Mouse (Mus musculus) limb, embryonic 10.5 days (tissue): ENCODE measurements at regions not wholly inside any gene's neighbourhood (a gene's known extent, or its start where the extent isn't known, plus 50 kb on each side); places are given as distances from the start of the nearest gene placed in this dataset.

ENCODE experiments used
- DNase-seq: peaks from one replicate; pipeline ENCODE4 v3.0.0-alpha.2; 2017; ENCODE audit warnings: low spot score
- H3K27ac ChIP-seq: fragments of 300-500 bp; sonication (generic); 2 replicates; pipeline ENCODE4 v1.5.1; 2016; ENCODE audit warnings: mild to moderate bottlenecking
- H3K27me3 ChIP-seq: fragments of 300-500 bp; sonication (generic); 2 replicates; pipeline ENCODE4 v1.6.1; 2016; ENCODE audit warnings: low read depth, mild to moderate bottlenecking; ENCODE audit not compliant: poor library complexity, severe bottlenecking
- H3K36me3 ChIP-seq: fragments of 300-500 bp; sonication (generic); 2 replicates; pipeline ENCODE4 v1.6.1; 2016; ENCODE audit warnings: mild to moderate bottlenecking, moderate library complexity
- H3K4me1 ChIP-seq: fragments of 300-500 bp; sonication (generic); 2 replicates; pipeline ENCODE4 v1.6.1; 2016
- H3K4me3 ChIP-seq: fragments of 300-500 bp; sonication (generic); 2 replicates; pipeline ENCODE4 v1.5.1; 2016; ENCODE audit warnings: mild to moderate bottlenecking, moderate library complexity
- H3K9me3 ChIP-seq: fragments of 300-500 bp; sonication (generic); replicated peaks from 2 replicates; pipeline ENCODE4 v1.6.1; 2016; ENCODE audit warnings: mild to moderate bottlenecking
- WGBS: fragments of 180-500 bp; shearing (Covaris S2); methylation state at CpG from one replicate; pipeline ENCODE4 v1.1.7; 2016; 5-methylcytosine and 5-hydroxymethylcytosine counted together

- Histone ChIP-seq H3K9me3 (no peaks in the 10 kb centered on the region), H3K27me3 (no peaks in the 10 kb centered on the region), H3K4me1 (no peaks in the 10 kb centered on the region), H3K36me3 (no peaks in the 10 kb centered on the region), H3K27ac (no peak overlapping the region), H3K4me3 (no peak overlapping the region)
- 95% methylated on average over 2 of the region's 2 CpGs for WGBS
- no peak for DNase-seq
Measured at GRCm38 (mm10) chr3:52790942-52791341, 226.1 kb downstream of the Cog6 start.

DNA sequence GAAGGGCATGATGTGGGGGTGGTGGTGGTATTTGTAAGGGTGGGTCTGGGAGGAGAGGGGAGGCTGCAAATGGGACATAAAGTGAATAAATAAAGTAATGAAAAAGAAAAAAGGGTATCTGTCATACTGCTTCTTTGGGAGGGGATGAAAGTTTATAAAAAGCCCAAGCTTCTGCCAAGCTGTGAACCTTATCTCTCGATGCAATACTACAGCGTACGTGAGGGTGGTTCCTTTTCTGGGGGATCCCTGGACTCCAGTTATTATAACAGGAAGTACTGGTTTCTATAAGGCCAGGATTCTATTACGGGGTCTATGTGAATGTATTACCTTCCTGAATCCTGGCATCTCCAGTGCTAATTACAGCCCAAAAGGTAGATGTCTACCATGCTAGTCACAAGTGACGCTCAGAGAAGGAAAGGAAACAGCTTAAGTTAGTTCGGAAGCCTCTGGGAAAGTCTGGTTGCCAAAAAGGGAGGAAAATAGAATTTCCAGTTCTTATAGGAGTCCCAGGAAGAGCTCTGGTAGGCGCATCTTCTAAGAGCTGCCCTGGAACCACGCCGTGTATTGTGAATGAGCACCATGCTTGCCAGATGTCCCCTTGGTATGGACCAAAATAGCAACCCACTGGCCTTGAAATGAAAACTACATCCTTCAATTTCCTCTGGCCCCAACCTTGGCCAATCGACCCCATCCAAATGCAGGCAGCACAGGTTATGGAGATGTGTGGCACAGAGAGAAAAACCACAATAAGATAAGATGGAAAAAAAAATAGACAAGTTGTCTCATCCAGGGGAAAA is 228.9 kb downstream of the Cog6 start:
- 91% methylated on average over 10 of the region's 10 CpGs for WGBS
- peak; percentile 8 for DNase-seq
- H3K27me3 ChIP-seq = no peaks in the 10 kb centered on the region

GRCm38 (mm10) chr3:52785595-52785994 is 231.4 kb downstream of the Cog6 start:
- no peaks in the 10 kb centered on the region for H3K36me3 ChIP-seq
- no peak overlapping the region for H3K27ac ChIP-seq
- no peaks in the 10 kb centered on the region; the same call in 1 of the 2 replicates for H3K4me1 ChIP-seq
- WGBS = 66% methylated on average over 1 of the region's 1 CpGs
- DNase-seq = no peak
- H3K4me3 ChIP-seq = no peak overlapping the region
- no peaks in the 10 kb centered on the region for H3K27me3 ChIP-seq
- no peaks in the 10 kb centered on the region for H3K9me3 ChIP-seq

More for the DNA sequence above, 228.9 kb downstream of the Cog6 start:
- Histone ChIP-seq H3K27ac (no peak overlapping the region), H3K36me3 (no peaks in the 10 kb centered on the region), H3K9me3 (no peaks in the 10 kb centered on the region), H3K4me3 (no peak overlapping the region), H3K4me1 (no peaks in the 10 kb centered on the region; the same call in 1 of the 2 replicates)

- H3K36me3 ChIP-seq = no peaks in the 10 kb centered on the region
- peak; percentile 4 for DNase-seq
- H3K4me1 ChIP-seq = no peaks in the 10 kb centered on the region; the same call in 1 of the 2 replicates
- no peaks in the 10 kb centered on the region for H3K27me3 ChIP-seq
- H3K9me3 ChIP-seq = no peaks in the 10 kb centered on the region
- H3K27ac ChIP-seq = no peak overlapping the region
- WGBS = 65% methylated on average over 7 of the region's 7 CpGs
- no peak overlapping the region for H3K4me3 ChIP-seq
Measured at GRCm38 (mm10) chr3:52784476-52784875, 232.6 kb downstream of the Cog6 start.

- Histone ChIP-seq H3K36me3 (no peaks in the 10 kb centered on the region), H3K4me1 (no peaks in the 10 kb centered on the region; the same call in 1 of the 2 replicates), H3K27me3 (no peaks in the 10 kb centered on the region), H3K4me3 (no peak overlapping the region), H3K27ac (no peak overlapping the region), H3K9me3 (no peaks in the 10 kb centered on the region)
- no peak for DNase-seq
- WGBS = 90% methylated on average over 5 of the region's 5 CpGs
Measured at GRCm38 (mm10) chr3:52782576-52782975, 234.5 kb downstream of the Cog6 start.

- H3K27ac ChIP-seq = no peak overlapping the region
- H3K36me3 ChIP-seq = no peaks in the 10 kb centered on the region
- H3K27me3 ChIP-seq = no peaks in the 10 kb centered on the region
- H3K4me3 ChIP-seq = no peak overlapping the region
- H3K9me3 ChIP-seq = no peaks in the 10 kb centered on the region
- WGBS = 85% methylated on average over 3 of the region's 3 CpGs
- H3K4me1 ChIP-seq = no peaks in the 10 kb centered on the region; the same call in 1 of the 2 replicates
- DNase-seq = peak; percentile 6
Measured at GRCm38 (mm10) chr3:52781521-52781920, 235.5 kb downstream of the Cog6 start.

- WGBS = 81% methylated on average over 8 of the region's 8 CpGs
- Histone ChIP-seq H3K4me3 (no peak overlapping the region), H3K4me1 (no peaks in the 10 kb centered on the region; the same call in 1 of the 2 replicates), H3K36me3 (no peaks in the 10 kb centered on the region), H3K27me3 (no peaks in the 10 kb centered on the region), H3K9me3 (no peaks in the 10 kb centered on the region), H3K27ac (no peak overlapping the region)
- no peak for DNase-seq
Measured at GRCm38 (mm10) chr3:52780356-52780755, 236.7 kb downstream of the Cog6 start.

DNA sequence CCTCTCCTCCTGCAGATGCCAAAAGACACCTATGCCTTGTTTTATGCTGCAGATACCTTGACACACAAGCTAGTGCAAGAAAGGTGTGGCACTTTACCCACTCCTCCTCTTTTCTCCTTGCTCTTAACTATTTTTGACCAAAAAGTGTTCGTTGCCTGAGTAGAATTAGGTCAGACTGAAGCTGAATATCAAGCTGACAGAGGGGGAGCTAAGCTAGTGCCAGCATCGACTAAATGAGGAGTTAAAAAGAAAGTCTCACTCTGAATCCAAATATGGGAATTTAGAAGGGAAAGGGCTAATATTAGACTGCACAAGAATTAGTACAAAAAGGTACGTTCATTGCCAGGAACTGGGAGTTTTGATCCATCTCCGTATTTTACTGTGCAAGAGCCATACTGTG is 241.2 kb downstream of the Cog6 start:
- WGBS = 84% methylated on average over 4 of the region's 4 CpGs
- Histone ChIP-seq H3K4me1 (no peaks in the 10 kb centered on the region), H3K9me3 (no peaks in the 10 kb centered on the region), H3K27ac (no peak overlapping the region), H3K4me3 (no peak overlapping the region), H3K27me3 (no peaks in the 10 kb centered on the region), H3K36me3 (no peaks in the 10 kb centered on the region)
- no peak for DNase-seq

DNA sequence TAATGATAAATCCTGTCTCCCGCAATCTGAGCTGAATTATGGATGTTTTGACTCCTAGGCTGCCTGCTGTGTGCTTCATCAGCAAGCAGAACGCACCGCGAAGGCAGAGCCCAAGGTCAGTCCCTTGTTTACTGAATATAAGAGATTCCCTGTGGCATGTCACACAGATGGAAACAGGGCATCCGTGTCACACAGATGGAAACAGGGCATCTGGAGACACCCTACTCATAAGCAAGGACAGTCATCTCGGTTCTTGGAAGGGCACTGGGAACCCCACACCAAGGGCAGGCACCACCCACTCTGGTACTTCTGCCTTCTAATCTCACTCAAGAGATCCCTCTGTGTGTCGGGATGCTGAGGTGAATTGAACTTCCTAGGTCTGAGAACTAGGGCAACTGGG is 241.9 kb downstream of the Cog6 start:
- H3K27me3 ChIP-seq = no peaks in the 10 kb centered on the region
- H3K4me1 ChIP-seq = no peaks in the 10 kb centered on the region
- DNase-seq = no peak
- H3K36me3 ChIP-seq = no peaks in the 10 kb centered on the region
- no peak overlapping the region for H3K27ac ChIP-seq
- H3K4me3 ChIP-seq = no peak overlapping the region
- 81% methylated on average over 7 of the region's 7 CpGs for WGBS
- H3K9me3 ChIP-seq = no peaks in the 10 kb centered on the region

DNA sequence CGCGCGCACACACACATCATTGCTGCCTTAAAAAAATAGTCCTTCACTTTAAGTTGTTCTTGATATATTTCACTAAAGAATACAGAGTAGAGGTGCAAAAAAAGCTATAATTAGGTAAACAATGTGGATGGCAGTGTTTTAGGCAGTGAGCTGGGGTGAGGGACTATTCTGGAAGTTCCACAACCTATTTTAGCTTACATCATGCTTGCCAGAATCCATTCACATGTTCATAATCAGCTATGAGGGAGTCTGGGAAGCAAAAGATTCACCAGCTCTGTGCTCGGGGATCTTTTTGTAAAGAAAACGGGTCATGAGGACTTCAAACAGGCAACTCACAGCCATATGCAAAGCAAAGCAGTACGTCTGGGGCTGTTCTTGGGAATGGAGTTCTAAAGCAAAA is 242.3 kb downstream of the Cog6 start:
- Histone ChIP-seq H3K4me1 (no peaks in the 10 kb centered on the region), H3K4me3 (no peak overlapping the region), H3K27ac (no peak overlapping the region), H3K9me3 (no peaks in the 10 kb centered on the region), H3K36me3 (no peaks in the 10 kb centered on the region), H3K27me3 (no peaks in the 10 kb centered on the region)
- WGBS = 94% methylated on average over 6 of the region's 6 CpGs
- no peak for DNase-seq

- Histone ChIP-seq H3K4me1 (peaks cover 9% of the 10 kb centered on the region), H3K9me3 (no peaks in the 10 kb centered on the region), H3K27ac (no peak overlapping the region; the same call in 1 of the 2 replicates), H3K36me3 (no peaks in the 10 kb centered on the region), H3K4me3 (no peak overlapping the region), H3K27me3 (no peaks in the 10 kb centered on the region)
- DNase-seq = no peak
- 81% methylated on average over 10 of the region's 10 CpGs for whole genome bisulfite sequencing
Measured at GRCm38 (mm10) chr3:52767276-52767675, 249.8 kb downstream of the Cog6 start.

GRCm38 (mm10) chr3:52766841-52767240 is 250.2 kb downstream of the Cog6 start:
- Histone ChIP-seq H3K4me3 (no peak overlapping the region), H3K9me3 (no peaks in the 10 kb centered on the region), H3K36me3 (no peaks in the 10 kb centered on the region), H3K27ac (no peak overlapping the region; the same call in 1 of the 2 replicates), H3K27me3 (no peaks in the 10 kb centered on the region), H3K4me1 (peaks cover 9% of the 10 kb centered on the region)
- no peak for DNase-seq
- WGBS = 75% methylated on average over 5 of the region's 5 CpGs

GRCm38 (mm10) chr3:52764166-52764565 is 252.9 kb downstream of the Cog6 start:
- H3K36me3 ChIP-seq = no peaks in the 10 kb centered on the region
- no peaks in the 10 kb centered on the region for H3K27me3 ChIP-seq
- peaks cover 9% of the 10 kb centered on the region for H3K4me1 ChIP-seq
- WGBS = 82% methylated on average over 4 of the region's 4 CpGs
- no peak overlapping the region for H3K4me3 ChIP-seq
- H3K27ac ChIP-seq = no peak overlapping the region
- DNase-seq = no peak
- H3K9me3 ChIP-seq = no peaks in the 10 kb centered on the region
